Comparison of ENCODE assay signal across 8 mouse cellular contexts in the genomic region with DNA sequence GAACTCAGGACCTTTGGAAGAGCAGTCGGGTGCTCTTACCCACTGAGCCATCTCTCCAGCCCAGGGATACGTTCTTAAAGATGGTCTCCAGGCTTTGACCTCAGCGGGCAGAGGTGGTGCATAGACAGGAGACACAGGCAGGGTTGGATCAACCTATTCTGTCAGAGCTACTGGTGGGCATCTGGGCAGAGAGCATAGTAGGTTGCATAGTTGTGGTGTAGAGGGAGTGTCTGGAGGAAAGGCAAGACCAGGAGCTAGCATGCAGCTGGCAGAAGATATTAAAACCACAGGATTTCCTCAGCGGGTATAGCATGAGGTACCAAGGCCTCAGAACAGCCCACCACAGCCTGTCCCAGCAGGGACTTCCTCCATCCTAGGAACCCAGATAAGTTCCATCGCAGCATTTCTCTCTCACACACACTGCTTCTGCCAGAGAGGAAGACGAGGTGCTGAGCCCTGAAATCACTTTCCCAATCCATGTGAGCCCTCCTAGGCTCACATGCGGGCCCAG. TPM values are rescaled to one million over a fixed set of nuclear protein-coding genes. Genes with fewer than 3 reads are reported as not detected.
DNase-seq lines count a peak whose midpoint lies in the region; ATAC-seq lines count a peak whose summit lies in the region.

No protein-coding gene starts in this region.

- H3K9ac ChIP-seq in midbrain, embryonic 15.5 days, result no peak overlapping the region
- no peak overlapping the region for H3K9ac ChIP-seq in intestine, embryonic 15.5 days
- peak overlapping the region; percentile 56 for H3K9ac ChIP-seq in stomach, embryonic 16.5 days (ENCODE audit: low read length)

- peaks cover 17% of the 10 kb centered on the region for H3K27me3 ChIP-seq in heart, embryonic 10.5 days (ENCODE audit: insufficient read depth, poor library complexity, severe bottlenecking)
- H3K27me3 ChIP-seq in midbrain, embryonic 10.5 days (ENCODE audit: low read depth, poor library complexity, severe bottlenecking), result peaks cover 24% of the 10 kb centered on the region; the same call in 1 of the 2 replicates
- H3K27me3 ChIP-seq in midbrain, embryonic 15.5 days (replicated peaks), result no peaks in the 10 kb centered on the region
- no peaks in the 10 kb centered on the region for H3K27me3 ChIP-seq in intestine, embryonic 15.5 days (replicated peaks)
- no peaks in the 10 kb centered on the region for H3K27me3 ChIP-seq in stomach, embryonic 16.5 days (ENCODE audit: control insufficient read depth, insufficient read depth, low read length)

- no peak overlapping the region for H3K4me2 ChIP-seq in midbrain, embryonic 15.5 days
- no peak overlapping the region for H3K4me2 ChIP-seq in intestine, embryonic 15.5 days (replicated peaks)
- H3K4me2 ChIP-seq in stomach, embryonic 16.5 days (ENCODE audit: low read depth, low read length), result 0 out of 2 replicates have a peak overlapping the region, but pooled peaks have one; percentile 13

- H3K4me1 ChIP-seq in heart, embryonic 10.5 days, result peaks cover 77% of the 10 kb centered on the region
- peaks cover 82% of the 10 kb centered on the region for H3K4me1 ChIP-seq in midbrain, embryonic 10.5 days
- peaks cover 29% of the 10 kb centered on the region for H3K4me1 ChIP-seq in midbrain, embryonic 15.5 days
- peaks cover 38% of the 10 kb centered on the region for H3K4me1 ChIP-seq in intestine, embryonic 15.5 days (replicated peaks)
- H3K4me1 ChIP-seq in stomach, embryonic 16.5 days (ENCODE audit: control insufficient read depth, insufficient read depth, low read length), result peaks cover 51% of the 10 kb centered on the region

- intact Hi-C loops in heart, postnatal 10 days (cut with DNase I), result loop anchor here (5.0 kb wide), 1 partner anchor 67 kb away; a partner anchor contains a TSS

- no peak overlapping the region for H3K4me3 ChIP-seq in heart, embryonic 10.5 days
- no peak overlapping the region for H3K4me3 ChIP-seq in midbrain, embryonic 10.5 days
- no peak overlapping the region for H3K4me3 ChIP-seq in midbrain, embryonic 15.5 days
- no peak overlapping the region for H3K4me3 ChIP-seq in intestine, embryonic 15.5 days (replicated peaks)
- H3K4me3 ChIP-seq in stomach, embryonic 16.5 days (replicated peaks; ENCODE audit: low read length), result no peak overlapping the region

- H3K36me3 ChIP-seq in heart, embryonic 10.5 days, result no peaks in the 10 kb centered on the region
- H3K36me3 ChIP-seq in midbrain, embryonic 10.5 days, result peaks cover 4% of the 10 kb centered on the region; the same call in 1 of the 2 replicates
- no peaks in the 10 kb centered on the region for H3K36me3 ChIP-seq in midbrain, embryonic 15.5 days (replicated peaks)
- no peaks in the 10 kb centered on the region for H3K36me3 ChIP-seq in intestine, embryonic 15.5 days
- no peaks in the 10 kb centered on the region for H3K36me3 ChIP-seq in stomach, embryonic 16.5 days (ENCODE audit: control insufficient read depth, insufficient read depth, low read length)

- no peak for ATAC-seq in midbrain, embryonic 15.5 days (replicated peaks)
- ATAC-seq in intestine, embryonic 15.5 days, result no peak
- ATAC-seq in stomach, embryonic 16.5 days (ENCODE audit: insufficient read depth, low FRiP score), result no peak
- no peak for ATAC-seq in CD4-positive, CD25-positive, alpha-beta regulatory T cell, adult 4 months

- no peaks in the 10 kb centered on the region for H3K9me3 ChIP-seq in heart, embryonic 10.5 days
- no peaks in the 10 kb centered on the region for H3K9me3 ChIP-seq in midbrain, embryonic 10.5 days (replicated peaks)
- H3K9me3 ChIP-seq in midbrain, embryonic 15.5 days, result no peaks in the 10 kb centered on the region
- H3K9me3 ChIP-seq in intestine, embryonic 15.5 days, result no peaks in the 10 kb centered on the region
- H3K9me3 ChIP-seq in stomach, embryonic 16.5 days (replicated peaks; ENCODE audit: control insufficient read depth, low read length), result no peaks in the 10 kb centered on the region

- WGBS in heart, embryonic 10.5 days, result 68% methylated on average over 7 of the region's 7 CpGs
- WGBS in midbrain, embryonic 10.5 days, result 85% methylated on average over 7 of the region's 7 CpGs
- 89% methylated on average over 7 of the region's 7 CpGs for WGBS in midbrain, embryonic 15.5 days
- 89% methylated on average over 7 of the region's 7 CpGs for WGBS in intestine, embryonic 15.5 days
- WGBS in stomach, embryonic 16.5 days, result 79% methylated on average over 7 of the region's 7 CpGs

- DNase-seq in heart, embryonic 10.5 days (ENCODE audit: low spot score), result no peak
- DNase-seq in heart, postnatal 10 days, result no peak
- DNase-seq in midbrain, embryonic 10.5 days (ENCODE audit: low spot score), result no peak
- DNase-seq in right cerebral cortex, postnatal 14 days, result no peak

- peak overlapping the region; percentile 90 for H3K27ac ChIP-seq in heart, embryonic 10.5 days
- H3K27ac ChIP-seq in midbrain, embryonic 10.5 days (replicated peaks), result peak overlapping the region; percentile 74
- no peak overlapping the region for H3K27ac ChIP-seq in midbrain, embryonic 15.5 days
- peak overlapping the region; percentile 70 for H3K27ac ChIP-seq in intestine, embryonic 15.5 days
- H3K27ac ChIP-seq in stomach, embryonic 16.5 days (ENCODE audit: low read length), result peak overlapping the region; percentile 90

RNA-seq across cellular contexts. Expression of a gene that starts 39.9 kb away (rescaled TPM):
- 74.6 and 82.3 TPM in 2 replicates for polyA plus RNA-seq in heart, embryonic 10.5 days (2016; fragmentation: Nextera tagmentation; extraction: Ambion mirVana)
- 100 to 1,000 TPM; 250 to 256 TPM for total RNA-seq in heart, postnatal 10 days (2021)
- 70.6 and 78.8 TPM in 2 replicates for polyA plus RNA-seq in midbrain, embryonic 10.5 days (2016; fragmentation: Nextera tagmentation; extraction: Ambion mirVana)
- polyA plus RNA-seq in midbrain, embryonic 15.5 days (2015; fragmentation: Nextera tagmentation; extraction: Ambion mirVana), result 60.6 and 62.4 TPM in 2 replicates
- 59.6 and 62.3 TPM in 2 replicates for polyA plus RNA-seq in intestine, embryonic 15.5 days (2015; fragmentation: Nextera tagmentation; extraction: Ambion mirVana)
- polyA plus RNA-seq in stomach, embryonic 16.5 days (2015; fragmentation: Nextera tagmentation; extraction: Ambion mirVana), result 50.1 and 57.9 TPM in 2 replicates
- 100 to 1,000 TPM in 1 of 2 experiments, 10 to 100 TPM in 1; 79.7 to 103 TPM for polyA plus RNA-seq in CD4-positive, CD25-positive, alpha-beta regulatory T cell, adult 4 months (2017; shearing (Covaris generic))
